ENCODE assay signal across 24 mouse cellular contexts in genomic region chr5:105784724-105785123, GRCm38 (mm10).
DNase-seq lines count a peak whose midpoint lies in the region; ATAC-seq and TF ChIP-seq lines count a peak whose summit lies in the region.
"Had no signal": no experiment of that assay in that cellular context is flagged by ENCODE, and none has a peak within 500 bp of the region (broad histone marks: within the 10 kb centered on the region; RNA-seq: fewer than 3 reads in every experiment).

No protein-coding gene starts in this region.

- peaks cover 38% of the 10 kb centered on the region for H3K4me1 ChIP-seq in kidney, embryonic 14.5 days (ENCODE audit: control insufficient read depth, insufficient read depth, low read length)
- peaks cover 36% of the 10 kb centered on the region for H3K4me1 ChIP-seq in kidney, postnatal 0 days (replicated peaks; ENCODE audit: insufficient read depth, low read length)
- H3K4me1 ChIP-seq in embryonic facial prominence, embryonic 10.5 days, result peaks cover 48% of the 10 kb centered on the region

- H3K27ac ChIP-seq in kidney, embryonic 14.5 days (ENCODE audit: low read depth, low read length), result no peak overlapping the region
- H3K27ac ChIP-seq in kidney, postnatal 0 days, result no peak overlapping the region
- 0 out of 2 replicates have a peak overlapping the region, but pooled peaks have one; percentile 6 for H3K27ac ChIP-seq in embryonic facial prominence, embryonic 10.5 days (replicated peaks)
- H3K27ac ChIP-seq: forebrain, embryonic 10.5 days; forebrain, embryonic 13.5 days; heart, adult 2 months; heart, embryonic 10.5 days; heart, embryonic 13.5 days; hindbrain, embryonic 14.5 days; hindbrain, postnatal 0 days had no signal

- H3K9me3 ChIP-seq in kidney, embryonic 14.5 days (ENCODE audit: control insufficient read depth, low read length), result no peaks in the 10 kb centered on the region
- H3K9me3 ChIP-seq in kidney, postnatal 0 days (replicated peaks; ENCODE audit: low read length), result no peaks in the 10 kb centered on the region
- H3K9me3 ChIP-seq in embryonic facial prominence, embryonic 10.5 days, result no peaks in the 10 kb centered on the region
- H3K9me3 ChIP-seq: forebrain, embryonic 10.5 days; forebrain, embryonic 13.5 days; heart, embryonic 10.5 days; heart, embryonic 13.5 days had no signal

- no peak overlapping the region for H3K9ac ChIP-seq in kidney, embryonic 14.5 days (ENCODE audit: low read depth, low read length)
- H3K9ac ChIP-seq in kidney, postnatal 0 days (ENCODE audit: low read depth, low read length), result no peak overlapping the region
- H3K9ac ChIP-seq: forebrain, embryonic 13.5 days; heart, embryonic 13.5 days; hindbrain, embryonic 14.5 days had no signal

- no peak for DNase-seq in kidney, postnatal 36 days
- DNase-seq in kidney, postnatal 0 days (ENCODE audit: low spot score), result no peak
- DNase-seq in kidney, adult 11 months, result no peak
- no peak for DNase-seq in embryonic facial prominence, embryonic 10.5 days (ENCODE audit: low spot score)
- DNase-seq in mesoderm, embryonic 11.5 days (ENCODE audit: low read depth, low spot score), result peak; percentile 48
- DNase-seq: adrenal gland, adult 8-10 months; adrenal gland, postnatal 36 days; cerebellum, adult 18-20 months; cerebellum, adult 9-10 months; cerebellum, postnatal 14 days; gastrocnemius, postnatal 10 days; gastrocnemius, postnatal 36 days; heart, adult 2 months; heart, postnatal 14 days; heart, postnatal 4 days had no signal

- no peak overlapping the region for H3K4me3 ChIP-seq in kidney, embryonic 14.5 days (ENCODE audit: low read length)
- no peak overlapping the region for H3K4me3 ChIP-seq in kidney, postnatal 0 days (replicated peaks; ENCODE audit: low read depth, low read length)
- H3K4me3 ChIP-seq in embryonic facial prominence, embryonic 10.5 days, result no peak overlapping the region
- H3K4me3 ChIP-seq: forebrain, embryonic 10.5 days; forebrain, embryonic 13.5 days; heart, adult 2 months; heart, embryonic 10.5 days; heart, embryonic 13.5 days had no signal

- WGBS in kidney, embryonic 14.5 days, result 29% methylated on average over 10 of the region's 10 CpGs
- 44% methylated on average over 10 of the region's 10 CpGs for WGBS in kidney, postnatal 0 days
- WGBS in embryonic facial prominence, embryonic 10.5 days, result 80% methylated on average over 10 of the region's 10 CpGs

- H3K4me2 ChIP-seq in kidney, embryonic 14.5 days (replicated peaks; ENCODE audit: low read depth, low read length), result no peak overlapping the region
- no peak overlapping the region for H3K4me2 ChIP-seq in kidney, postnatal 0 days (ENCODE audit: low read length)
- H3K4me2 ChIP-seq: forebrain, embryonic 13.5 days; heart, embryonic 13.5 days; hindbrain, embryonic 14.5 days had no signal

- H3K36me3 ChIP-seq in kidney, embryonic 14.5 days (ENCODE audit: control insufficient read depth, insufficient read depth, low read length), result no peaks in the 10 kb centered on the region
- no peaks in the 10 kb centered on the region for H3K36me3 ChIP-seq in kidney, postnatal 0 days (ENCODE audit: insufficient read depth, low read length)
- no peaks in the 10 kb centered on the region; the same call in 1 of the 2 replicates for H3K36me3 ChIP-seq in embryonic facial prominence, embryonic 10.5 days (replicated peaks)
- H3K36me3 ChIP-seq: forebrain, embryonic 10.5 days; heart, embryonic 10.5 days; heart, embryonic 13.5 days had no signal

- no peak for TF ChIP-seq CTCF in kidney, postnatal 0 days (IDR thresholded peaks at IDR 0.05; ENCODE audit: low read depth)

- H3K27me3 ChIP-seq in kidney, embryonic 14.5 days (ENCODE audit: control insufficient read depth, insufficient read depth, low read length), result no peaks in the 10 kb centered on the region
- no peaks in the 10 kb centered on the region for H3K27me3 ChIP-seq in kidney, postnatal 0 days (ENCODE audit: insufficient read depth, low read length)
- no peaks in the 10 kb centered on the region for H3K27me3 ChIP-seq in embryonic facial prominence, embryonic 10.5 days (replicated peaks; ENCODE audit: low read depth, poor library complexity, severe bottlenecking)
- H3K27me3 ChIP-seq: forebrain, embryonic 13.5 days had no signal

- peak; percentile 60 for ATAC-seq in kidney, embryonic 14.5 days (ENCODE audit: low FRiP score, low TSS enrichment)
- peak; percentile 55; the same call in 1 of the 2 replicates for ATAC-seq in kidney, postnatal 0 days (replicated peaks; ENCODE audit: low FRiP score, low read depth)
- ATAC-seq: CD4-positive, CD25-positive, alpha-beta regulatory T cell, adult 4 months; forebrain, embryonic 13.5 days; forebrain, embryonic 16.5 days; hindbrain, postnatal 0 days had no signal
